Mouse (Mus musculus) ES-E14 (cell line): ENCODE measurements around the gene Adgrd1. TPM values are rescaled to one million over a fixed set of nuclear protein-coding genes. Genes with fewer than 3 reads are reported as not detected.

ENCODE experiments used
- DNase-seq: peaks from one replicate; pipeline ENCODE4 v3.0.0-alpha.2; 2013; ENCODE audit warnings: low read depth, low spot score
- H3K27ac ChIP-seq: 2 replicates; pipeline ENCODE4 v1.5.1; 2012; ENCODE audit warnings: low read depth, mild to moderate bottlenecking, low read length, moderate library complexity, mixed read lengths; ENCODE audit not compliant: poor library complexity, insufficient read depth, severe bottlenecking
- H3K36me3 ChIP-seq: 2 replicates; pipeline ENCODE4 v1.6.1; 2012; ENCODE audit warnings: mild to moderate bottlenecking, low read length, moderate library complexity, mixed read lengths; ENCODE audit not compliant: control insufficient read depth, poor library complexity, insufficient read depth, severe bottlenecking
- H3K4me1 ChIP-seq, 2 experiments: fragments of 150-350 bp in 1 of 2; sonication (generic) in 1 of 2; 2 replicates each; pipeline ENCODE4 v1.6.1; 2012; ENCODE audit warnings: low read length in 2 of 2, mild to moderate bottlenecking in 1 of 2, mixed read lengths in 1 of 2; ENCODE audit not compliant: control insufficient read depth in 2 of 2, insufficient read depth in 2 of 2, poor library complexity in 1 of 2
- H3K4me3 ChIP-seq, 2 experiments: fragments of 150-350 bp in 1 of 2; sonication (generic) in 1 of 2; 2 replicates each; pipeline ENCODE4 v1.5.1; 2012; ENCODE audit warnings: low read length in 2 of 2, low read depth in 1 of 2, mild to moderate bottlenecking in 1 of 2, mixed read lengths in 1 of 2; ENCODE audit not compliant: insufficient read depth in 1 of 2, poor library complexity in 1 of 2, severe bottlenecking in 1 of 2
- H3K9ac ChIP-seq: 2 replicates; pipeline ENCODE4 v1.6.1; 2012; ENCODE audit warnings: low read depth, mild to moderate bottlenecking, low read length, mixed read lengths; ENCODE audit not compliant: poor library complexity, insufficient read depth, severe bottlenecking
- H3K9me3 ChIP-seq: fragments of 150-350 bp; sonication (generic); 2 replicates; pipeline ENCODE4 v1.6.1; 2012; ENCODE audit warnings: low read depth, mild to moderate bottlenecking, low read length; ENCODE audit not compliant: control insufficient read depth, insufficient read depth
- CHD2 ChIP-seq: IDR thresholded peaks from 2 replicates; pipeline ENCODE4 v1.6.1; 2014; ENCODE audit warnings: mild to moderate bottlenecking, low read depth, low read length, inconsistent platforms
- HCFC1 ChIP-seq: IDR thresholded peaks from 2 replicates; pipeline ENCODE4 v1.6.1; 2012; ENCODE audit warnings: low read length, inconsistent platforms, borderline replicate concordance; ENCODE audit not compliant: insufficient read depth
- MAFK ChIP-seq: IDR thresholded peaks from 2 replicates; pipeline ENCODE4 v1.6.1; 2014; ENCODE audit warnings: mild to moderate bottlenecking, low read depth, low read length, inconsistent platforms; ENCODE audit not compliant: insufficient read depth
- ZC3H11A ChIP-seq: IDR thresholded peaks from 2 replicates; pipeline ENCODE4 v1.6.1; 2012; ENCODE audit warnings: low read depth, mild to moderate bottlenecking, inconsistent platforms, low read length, borderline replicate concordance
- ZNF384 ChIP-seq: IDR thresholded peaks from 2 replicates; pipeline ENCODE4 v1.6.1; 2012; ENCODE audit warnings: low read depth, low read length, inconsistent platforms
- in situ Hi-C, 2 experiments: fragments of 600-800 bp; cut with MboI; formaldehyde crosslinking; loops; one replicate each; pipeline ENCODE4 v1.15.1; 2025; ENCODE audit warnings: low sequenced_read_pairs in 2 of 2, inconsistent platforms in 1 of 2; ENCODE audit not compliant: unreplicated experiment in 2 of 2
- total RNA-seq: library from RNA; depleted of rRNA; stranded (reverse); fragments of 300-350 nt; gene quantifications from 2 replicates; pipeline ENCODE4 v1.2.3, GENCODE M21; 2012

Adgrd1 gene
- total RNA-seq, 1 experiment = 1.1 TPM

DNA sequence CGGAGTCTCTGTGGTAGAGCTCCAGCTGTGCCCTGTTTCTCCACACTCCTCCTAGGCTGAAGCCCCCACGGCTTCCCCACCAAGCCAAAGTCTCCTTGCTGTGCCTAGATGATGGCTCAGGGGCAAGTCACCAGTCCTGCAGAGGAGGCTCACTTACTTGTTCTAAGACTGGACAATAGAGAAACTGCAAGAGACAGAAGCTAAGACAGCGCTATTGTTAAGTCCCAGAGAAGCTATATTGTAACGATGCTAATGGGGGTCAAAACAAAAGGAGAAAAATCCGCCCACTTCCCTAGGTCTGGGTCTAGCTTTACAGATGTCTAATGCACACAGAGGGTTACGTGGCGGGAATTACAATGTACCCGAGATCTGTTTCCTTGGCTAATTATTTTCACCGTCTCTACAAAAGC, 59.4 kb downstream of the Adgrd1 start:
- Histone ChIP-seq H3K4me3 (peak overlapping the region; percentile 7 to 29; a peak in 2 of 4 replicates), H3K36me3 (no peaks in the 10 kb centered on the region), H3K27ac (peak overlapping the region; percentile 99), H3K4me1 (peaks cover 7 to 54% of the 10 kb centered on the region in 2 experiments; a peak in 3 of 4 replicates), H3K9ac (peak overlapping the region; percentile 38; the same call in 1 of the 2 replicates), H3K9me3 (no peaks in the 10 kb centered on the region)
- peak; percentile 72 for DNase-seq
- in situ Hi-C loops = no loop called here
- TF ChIP-seq ZC3H11A (no peak), HCFC1 (no peak), CHD2 (no peak), ZNF384 (no peak), MAFK (no peak)

DNA sequence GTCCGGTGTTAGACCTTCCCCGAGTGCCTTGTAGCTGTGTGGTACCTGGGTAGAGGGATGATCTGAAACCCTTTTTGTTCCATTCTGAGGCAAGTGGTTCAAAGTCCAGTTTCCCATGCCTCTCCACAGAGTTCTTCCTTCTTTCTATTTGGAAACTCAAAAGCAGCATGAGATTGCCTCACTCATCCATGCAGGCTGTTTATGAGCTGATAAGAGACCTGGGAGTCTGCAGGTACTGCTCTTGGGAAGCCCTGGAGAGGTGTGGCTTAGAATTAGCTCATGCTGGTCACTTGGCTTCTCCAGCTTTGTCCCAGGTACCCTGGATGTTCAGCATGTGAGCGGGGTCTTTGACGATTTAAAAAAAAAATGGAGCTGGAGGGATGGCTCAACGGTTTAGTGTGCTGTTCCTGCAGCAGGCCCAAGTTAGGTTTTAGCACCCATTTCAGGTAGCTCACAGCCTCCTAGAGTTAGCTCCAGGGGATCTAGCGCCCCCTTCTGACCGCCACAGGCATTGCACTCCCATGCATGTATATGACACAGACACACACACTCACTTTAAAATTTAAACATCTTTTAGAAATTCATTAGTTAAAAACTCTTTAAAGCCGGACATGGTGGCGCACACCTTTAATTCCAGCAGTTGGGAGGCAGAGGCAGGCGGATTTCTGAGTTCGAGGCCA, 65.0 kb downstream of the Adgrd1 start:
- TF ChIP-seq HCFC1 = no peak
- TF ChIP-seq ZNF384 = no peak
- no peak for TF ChIP-seq CHD2
- TF ChIP-seq MAFK = no peak
- TF ChIP-seq ZC3H11A = no peak
- Histone ChIP-seq H3K4me3 (no peak overlapping the region), H3K9ac (no peak overlapping the region), H3K27ac (no peak overlapping the region), H3K36me3 (no peaks in the 10 kb centered on the region), H3K9me3 (no peaks in the 10 kb centered on the region), H3K4me1 (peaks cover 10 to 48% of the 10 kb centered on the region in 2 experiments)
- in situ Hi-C loops = loop anchor here (5.0 to 10.0 kb wide), 2 partner anchors 97 to 99 kb away; no protein-coding TSS in a partner anchor
- peak; percentile 66 for DNase-seq

DNA sequence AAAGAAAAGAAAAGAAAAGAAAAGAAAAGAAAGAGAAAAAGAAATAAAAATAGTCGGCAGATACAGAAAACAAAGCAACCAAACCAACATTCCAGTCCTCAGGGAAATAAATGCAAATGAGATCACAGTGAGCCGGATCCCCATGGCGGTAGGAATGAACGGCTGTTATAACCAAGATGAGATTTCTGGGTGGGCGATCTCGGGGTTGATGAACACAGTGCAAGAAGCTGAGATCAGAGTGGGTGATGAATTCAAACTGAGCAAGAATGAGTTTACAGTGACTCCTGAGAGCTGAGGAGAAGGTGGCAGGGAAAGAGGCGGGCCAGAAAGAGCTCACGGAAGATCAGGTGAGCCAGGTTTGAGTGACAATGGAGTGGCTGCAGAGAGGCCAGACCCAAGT, 66.9 kb downstream of the Adgrd1 start:
- H3K4me1 ChIP-seq = peaks cover 10 to 31% of the 10 kb centered on the region in 2 experiments
- H3K4me3 ChIP-seq = no peak overlapping the region
- in situ Hi-C loops = loop anchor here (5.0 to 10.0 kb wide), 2 partner anchors 99 to 101 kb away; no protein-coding TSS in a partner anchor
- no peak overlapping the region for H3K9ac ChIP-seq
- DNase-seq = no peak
- no peak overlapping the region for H3K27ac ChIP-seq
- TF ChIP-seq MAFK (no peak), CHD2 (no peak), ZNF384 (no peak), ZC3H11A (no peak), HCFC1 (no peak)
- H3K36me3 ChIP-seq = no peaks in the 10 kb centered on the region
- no peaks in the 10 kb centered on the region for H3K9me3 ChIP-seq

DNA sequence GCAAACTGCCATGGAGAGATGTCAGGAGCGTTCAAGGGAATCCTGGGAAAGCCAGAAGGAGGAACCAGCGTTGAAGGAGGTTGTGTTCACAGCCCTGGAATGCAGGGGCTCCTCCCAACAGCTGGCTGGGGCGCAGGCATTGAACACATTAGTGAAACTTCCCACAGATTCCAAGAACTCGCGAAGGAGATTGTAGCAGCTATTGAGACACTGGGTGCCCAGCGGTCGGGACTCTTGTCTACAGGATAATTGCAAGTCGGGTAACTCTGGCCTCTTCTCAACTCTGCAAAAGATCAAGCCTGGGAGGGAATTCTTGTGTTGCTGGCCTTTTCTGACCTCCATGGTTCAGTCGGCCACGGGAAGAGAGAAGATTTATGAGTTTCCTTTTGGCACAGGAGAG, 67.5 kb downstream of the Adgrd1 start:
- DNase-seq = no peak
- in situ Hi-C loops = loop anchor here (5.0 to 10.0 kb wide), 2 partner anchors 99 to 102 kb away; no protein-coding TSS in a partner anchor
- TF ChIP-seq MAFK = no peak
- no peak for TF ChIP-seq HCFC1
- TF ChIP-seq ZC3H11A = no peak
- TF ChIP-seq CHD2 = no peak
- TF ChIP-seq ZNF384 = no peak
- H3K9ac ChIP-seq = no peak overlapping the region
- no peak overlapping the region for H3K4me3 ChIP-seq
- H3K36me3 ChIP-seq = no peaks in the 10 kb centered on the region
- H3K27ac ChIP-seq = no peak overlapping the region
- H3K4me1 ChIP-seq = peaks cover 12 to 32% of the 10 kb centered on the region in 2 experiments
- H3K9me3 ChIP-seq = no peaks in the 10 kb centered on the region
